Mouse (Mus musculus) stomach, postnatal 0 days (tissue): ENCODE data around the gene Nemp1. TPM values are rescaled to one million over a fixed set of nuclear protein-coding genes. Genes with fewer than 3 reads are reported as not detected.

Experiments used
- ATAC-seq: fragments of 200-750 bp; cut with Nextera tagmentation; 2 replicates; pipeline ENCODE4 v1.8.0; 2017; ENCODE audit not compliant: low FRiP score, low TSS enrichment
- DNase-seq: peaks from one replicate; pipeline ENCODE4 v3.0.0-alpha.2; 2016; ENCODE audit warnings: low spot score
- H3K27ac ChIP-seq: fragments of 300-500 bp; sonication (generic); replicated peaks from 2 replicates; pipeline ENCODE4 v1.5.1; 2014; ENCODE audit warnings: mild to moderate bottlenecking, control low read depth
- H3K27me3 ChIP-seq: fragments of 300-500 bp; sonication (generic); 2 replicates; pipeline ENCODE4 v1.6.1; 2014; ENCODE audit warnings: low read length; ENCODE audit not compliant: control insufficient read depth, insufficient read depth
- H3K36me3 ChIP-seq: fragments of 300-500 bp; sonication (generic); 2 replicates; pipeline ENCODE4 v1.6.1; 2014; ENCODE audit warnings: low read length, mixed read lengths; ENCODE audit not compliant: control insufficient read depth, insufficient read depth
- H3K4me1 ChIP-seq: fragments of 300-500 bp; sonication (generic); replicated peaks from 2 replicates; pipeline ENCODE4 v1.6.1; 2014; ENCODE audit warnings: antibody characterized with exemption; ENCODE audit not compliant: control insufficient read depth, insufficient read depth
- H3K4me2 ChIP-seq: fragments of 300-500 bp; sonication (generic); replicated peaks from 2 replicates; pipeline ENCODE4 v1.6.1; 2014; ENCODE audit warnings: low read depth, mild to moderate bottlenecking, control low read depth, moderate library complexity
- H3K4me3 ChIP-seq: fragments of 300-500 bp; sonication (generic); 2 replicates; pipeline ENCODE4 v1.5.1; 2014; ENCODE audit warnings: low read depth, low read length, control low read depth
- H3K9ac ChIP-seq: fragments of 300-500 bp; sonication (generic); 2 replicates; pipeline ENCODE4 v1.6.1; 2014; ENCODE audit warnings: mild to moderate bottlenecking, low read length, control low read depth, mixed read lengths
- H3K9me3 ChIP-seq: fragments of 300-500 bp; sonication (generic); 2 replicates; pipeline ENCODE4 v1.6.1; 2016; ENCODE audit warnings: low read length; ENCODE audit not compliant: control insufficient read depth
- CTCF ChIP-seq: IDR thresholded peaks from 2 replicates; pipeline ENCODE4 v1.5.1; 2016; ENCODE audit warnings: antibody characterized with exemption, low read depth, mild to moderate bottlenecking, moderate library complexity
- EP300 ChIP-seq: optimal IDR thresholded peaks from 2 replicates; pipeline ENCODE3; 2016; ENCODE audit warnings: antibody characterized with exemption
- WGBS: fragments of 180-500 bp; shearing (Covaris S2); extraction: QIAGEN DNeasy Blood & Tissue Kit; methylation state at CpG from one replicate; pipeline ENCODE4 v1.1.7; 2014; 5-methylcytosine and 5-hydroxymethylcytosine counted together
- polyA plus RNA-seq: library from polyadenylated mRNA; unstranded; fragments of >200 nt; fragmentation: Nextera tagmentation; extraction: Ambion mirVana; gene quantifications from 2 replicates; pipeline ENCODE4 v1.2.1, GENCODE M21; 2015

The Nemp1 gene
- polyA plus RNA-seq, 1 experiment from 2014 or later: 4.1 TPM

DNA sequence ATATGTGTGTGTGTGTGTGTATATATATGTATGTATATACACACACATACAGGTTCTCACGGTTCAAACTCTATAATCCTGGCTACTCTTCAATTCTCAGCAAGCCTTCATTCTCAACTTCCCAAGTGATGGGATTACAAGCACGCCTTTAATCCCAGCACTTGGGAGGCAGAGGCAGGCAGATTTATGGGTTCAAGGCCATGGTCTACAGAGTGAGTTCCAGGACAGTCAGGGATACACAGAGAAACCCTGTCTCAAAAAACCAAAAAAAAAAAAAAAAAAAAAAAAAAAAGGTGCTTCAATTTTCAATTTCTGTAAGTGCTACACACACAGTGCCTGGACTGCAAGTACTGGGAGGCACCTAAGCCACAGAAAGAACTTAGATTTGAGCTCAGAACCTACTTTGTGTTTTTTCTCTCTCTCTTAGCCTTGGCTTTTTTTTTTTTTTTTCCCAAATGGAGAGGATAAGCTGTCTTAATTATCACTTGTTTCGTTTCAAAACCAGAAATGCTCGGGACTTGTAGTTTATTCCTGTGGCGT, 9.2 kb downstream of the Nemp1 start:
- DNase-seq: no peak
- TF ChIP-seq CTCF (no peak), EP300 (no peak)
- no peak for ATAC-seq
- Histone ChIP-seq H3K9ac (0 out of 2 replicates have a peak overlapping the region, but pooled peaks have one; percentile 27), H3K27me3 (no peaks in the 10 kb centered on the region), H3K4me1 (no peaks in the 10 kb centered on the region), H3K4me2 (peak overlapping the region; percentile 55), H3K27ac (peak overlapping the region; percentile 76), H3K36me3 (no peaks in the 10 kb centered on the region), H3K4me3 (peak overlapping the region; percentile 70), H3K9me3 (no peaks in the 10 kb centered on the region)
- whole genome bisulfite sequencing: 44% methylated on average over 5 of the region's 5 CpGs

DNA sequence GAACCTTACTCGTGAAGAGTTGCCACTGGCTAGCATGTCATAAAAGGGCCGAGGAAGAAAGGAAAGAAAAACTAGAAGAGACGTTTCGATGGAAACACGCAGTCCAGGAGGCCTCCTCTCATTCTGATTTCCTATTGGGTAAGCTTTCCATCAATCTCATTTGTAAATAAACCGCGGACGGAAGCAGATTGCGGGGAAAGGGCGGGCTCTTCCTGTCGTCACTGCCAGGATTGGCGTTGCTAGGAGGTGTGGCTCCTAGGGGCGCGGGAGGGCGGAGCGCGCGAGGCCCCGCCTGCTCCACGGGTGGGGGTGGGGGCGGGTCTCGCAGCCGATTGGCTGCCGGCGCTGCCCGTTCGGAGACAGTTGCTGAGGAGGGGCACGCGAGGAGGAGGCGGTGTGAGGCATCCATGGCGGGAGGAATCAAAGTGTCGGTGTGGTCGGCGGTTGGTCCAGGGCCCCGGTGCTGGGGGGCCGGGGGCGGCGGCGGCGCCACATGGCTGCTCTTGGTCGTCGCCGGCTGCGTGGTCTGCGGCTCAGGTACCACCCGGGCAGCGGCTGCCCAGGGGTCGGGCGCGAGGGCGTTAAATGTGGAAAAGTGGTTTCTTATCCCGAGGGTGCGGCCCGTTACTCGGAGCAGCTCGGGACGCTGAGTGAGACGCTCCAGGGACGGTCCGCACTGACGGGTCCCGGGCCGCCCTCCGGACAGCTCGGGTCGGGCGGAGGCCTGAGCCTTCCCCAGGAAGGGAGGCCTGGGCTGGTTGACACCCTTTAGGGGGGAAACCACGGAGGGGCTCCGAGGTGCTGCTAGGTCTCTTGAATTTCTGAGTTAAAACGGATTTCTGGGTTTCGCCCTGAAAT, 10.2 kb downstream of the Nemp1 start:
- peak; percentile 97 for DNase-seq
- TF ChIP-seq CTCF: no peak
- TF ChIP-seq EP300: no peak
- under 1% methylated on average over 64 of the region's 71 CpGs for WGBS
- Histone ChIP-seq H3K27ac (peak overlapping the region; percentile 78), H3K36me3 (no peaks in the 10 kb centered on the region), H3K27me3 (no peaks in the 10 kb centered on the region), H3K4me3 (peak overlapping the region; percentile 70), H3K4me2 (peak overlapping the region; percentile 96), H3K9ac (peak overlapping the region; percentile 76), H3K4me1 (no peaks in the 10 kb centered on the region), H3K9me3 (no peaks in the 10 kb centered on the region)
- peak; percentile 95 for ATAC-seq

DNA sequence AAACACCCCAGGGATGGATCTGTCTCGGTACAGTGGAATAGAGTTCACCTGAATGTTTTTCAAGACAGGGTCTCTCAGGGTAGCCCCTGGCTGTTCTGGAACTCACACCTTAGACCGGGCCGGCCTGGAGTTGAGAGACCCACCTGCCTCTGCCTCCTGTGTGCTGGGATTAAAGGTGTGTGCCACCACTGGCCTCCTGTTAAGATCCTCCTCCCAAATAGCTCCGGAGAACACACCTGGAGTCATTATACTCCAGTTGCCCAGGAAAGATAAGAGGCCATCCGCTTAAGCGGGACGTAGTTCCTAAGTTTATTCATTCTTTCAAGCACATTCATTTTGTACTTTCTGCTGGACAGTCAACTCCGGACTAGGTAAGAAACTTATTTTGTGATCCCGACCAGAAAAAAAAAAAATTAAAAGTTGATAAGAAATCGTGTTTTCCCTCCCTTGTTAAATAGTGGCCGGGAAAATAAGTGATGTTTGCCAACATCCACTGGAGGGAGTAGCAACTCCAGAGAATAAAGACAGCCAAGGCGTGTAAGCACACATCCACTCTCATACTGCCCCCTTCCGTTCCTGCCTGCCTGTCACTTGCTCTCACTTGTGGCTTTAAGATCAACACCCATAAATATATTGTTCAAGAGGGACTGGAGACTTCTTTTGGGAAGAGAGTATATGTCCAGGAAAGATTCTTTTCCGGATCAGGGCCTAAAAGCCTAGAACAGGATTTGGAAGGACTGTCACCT, 11.1 kb downstream of the Nemp1 start:
- H3K36me3 ChIP-seq: no peaks in the 10 kb centered on the region
- no peaks in the 10 kb centered on the region for H3K9me3 ChIP-seq
- no peaks in the 10 kb centered on the region for H3K27me3 ChIP-seq
- DNase-seq (peak; percentile 82), ATAC-seq (no peak)
- peak overlapping the region; percentile 76 for H3K9ac ChIP-seq
- peak overlapping the region; percentile 96 for H3K4me2 ChIP-seq
- no peak for TF ChIP-seq EP300
- TF ChIP-seq CTCF: peak; percentile 97
- H3K27ac ChIP-seq: peak overlapping the region; percentile 78
- WGBS: 11% methylated on average over 14 of the region's 14 CpGs
- no peaks in the 10 kb centered on the region for H3K4me1 ChIP-seq
- peak overlapping the region; percentile 70 for H3K4me3 ChIP-seq

DNA sequence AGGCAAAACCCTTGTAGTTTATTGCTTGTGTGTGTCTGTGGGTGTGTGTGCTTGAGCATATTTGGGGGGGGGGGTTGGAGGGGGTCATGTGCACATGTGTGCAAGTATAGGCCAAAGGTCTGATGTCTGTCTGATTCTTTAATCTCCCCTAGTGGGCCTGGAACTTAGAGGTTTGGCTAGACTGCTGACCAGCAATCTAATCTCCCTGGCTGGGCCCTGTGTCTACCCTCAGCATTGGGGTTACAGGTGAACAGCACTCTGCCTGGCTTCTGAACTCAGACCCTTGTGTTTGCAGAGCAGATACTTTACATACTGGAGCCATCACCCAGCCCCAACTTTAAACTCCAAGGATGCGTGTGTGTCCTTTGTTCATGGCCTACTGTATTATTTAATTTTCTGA, 12.5 kb downstream of the Nemp1 start:
- Histone ChIP-seq H3K27ac (no peak overlapping the region), H3K4me1 (no peaks in the 10 kb centered on the region), H3K9ac (no peak overlapping the region), H3K4me3 (no peak overlapping the region), H3K27me3 (no peaks in the 10 kb centered on the region), H3K4me2 (no peak overlapping the region), H3K9me3 (no peaks in the 10 kb centered on the region), H3K36me3 (no peaks in the 10 kb centered on the region)
- DNase-seq (no peak), ATAC-seq (no peak)
- 81% methylated on average over 1 of the region's 1 CpGs for WGBS
- TF ChIP-seq EP300: no peak
- no peak for TF ChIP-seq CTCF

DNA sequence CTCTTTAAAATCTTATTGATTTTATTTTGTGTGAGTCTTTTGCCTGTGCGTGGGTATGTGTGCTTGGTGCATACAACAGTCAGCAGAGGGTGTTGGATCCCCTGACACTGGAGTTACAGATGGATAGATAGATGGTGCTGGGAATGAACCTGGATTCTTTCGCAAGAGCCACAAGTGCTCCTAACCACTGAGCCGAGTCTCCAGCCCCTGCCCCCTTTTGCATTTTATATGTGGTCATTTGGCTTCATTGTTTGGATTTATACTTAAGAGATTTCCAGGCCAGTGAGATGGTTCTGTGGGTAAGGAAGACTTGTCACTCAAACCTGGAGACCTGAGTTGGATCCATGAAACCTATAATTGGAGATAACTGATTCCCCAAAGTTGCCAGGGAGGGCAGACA, 13.2 kb downstream of the Nemp1 start:
- DNase-seq: no peak
- no peak for ATAC-seq
- no peaks in the 10 kb centered on the region for H3K27me3 ChIP-seq
- 85% methylated on average over 3 of the region's 3 CpGs for WGBS
- no peaks in the 10 kb centered on the region for H3K4me1 ChIP-seq
- TF ChIP-seq CTCF: no peak
- no peak for TF ChIP-seq EP300
- no peak overlapping the region for H3K27ac ChIP-seq
- H3K9ac ChIP-seq: no peak overlapping the region
- H3K4me3 ChIP-seq: no peak overlapping the region
- no peak overlapping the region for H3K4me2 ChIP-seq
- H3K36me3 ChIP-seq: no peaks in the 10 kb centered on the region
- H3K9me3 ChIP-seq: no peaks in the 10 kb centered on the region

DNA sequence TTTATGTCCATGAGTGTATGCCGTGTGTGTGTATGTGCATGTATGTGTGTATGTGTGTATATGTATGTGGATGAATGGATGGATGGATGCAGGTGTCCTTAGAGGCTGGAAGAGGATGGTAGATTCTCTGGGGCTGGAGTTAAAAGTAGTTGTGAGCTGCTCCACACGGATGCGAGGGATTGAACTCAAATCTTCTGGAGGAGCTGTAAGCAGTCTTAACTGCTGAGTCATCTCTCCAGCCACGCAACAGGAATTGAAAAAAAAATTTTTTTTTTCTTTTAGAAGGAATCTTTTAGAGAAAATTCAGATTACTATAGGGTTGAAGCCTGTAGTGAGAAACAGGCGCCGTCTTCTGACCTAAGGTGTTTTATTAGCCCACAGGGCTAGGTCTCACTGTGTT, 16.2 kb downstream of the Nemp1 start:
- no peak overlapping the region for H3K27ac ChIP-seq
- no peak overlapping the region for H3K9ac ChIP-seq
- H3K4me1 ChIP-seq: no peaks in the 10 kb centered on the region
- H3K4me2 ChIP-seq: no peak overlapping the region
- TF ChIP-seq CTCF: no peak
- TF ChIP-seq EP300: no peak
- ATAC-seq: no peak
- H3K4me3 ChIP-seq: no peak overlapping the region
- H3K27me3 ChIP-seq: no peaks in the 10 kb centered on the region
- H3K9me3 ChIP-seq: no peaks in the 10 kb centered on the region
- no peaks in the 10 kb centered on the region for H3K36me3 ChIP-seq
- WGBS: 78% methylated on average over 6 of the region's 6 CpGs
- no peak for DNase-seq
